8 mouse cellular contexts compared by ENCODE assay signal in the genomic region with DNA sequence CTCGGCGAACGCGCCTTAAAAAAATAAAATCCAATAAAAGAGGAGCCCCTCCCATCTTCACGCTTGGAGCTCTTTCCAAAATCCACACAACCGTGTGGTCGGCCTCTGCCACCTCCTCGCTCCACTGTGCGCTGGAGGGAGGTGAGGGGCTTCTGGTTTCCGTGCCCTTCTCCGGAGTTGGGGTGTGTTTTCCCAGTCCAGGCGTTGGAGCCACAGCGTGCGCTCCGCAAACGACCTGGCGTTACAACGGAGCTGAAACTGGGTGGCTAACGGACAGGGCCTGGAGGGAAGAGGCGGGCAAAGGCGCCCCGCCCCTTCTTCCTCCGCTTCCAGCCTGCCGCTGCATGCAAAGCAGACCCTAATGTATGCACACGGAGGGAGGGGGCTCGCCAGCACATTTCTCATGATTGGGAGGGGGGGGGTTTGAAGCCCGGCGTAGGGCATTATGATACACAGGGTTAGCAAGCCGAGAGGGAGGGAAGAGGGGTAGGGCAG. TPM values are rescaled to one million over a fixed set of nuclear protein-coding genes. Genes with fewer than 3 reads are reported as not detected.
DNase-seq lines count a peak whose midpoint lies in the region; ATAC-seq and TF ChIP-seq lines count a peak whose summit lies in the region.

No protein-coding gene starts in this region.

- intact Hi-C loops in gastrocnemius, adult 2 months (cut with DNase I) = loop anchor here (2.0 to 5.0 kb wide), 2 partner anchors 35 to 41 kb away; no protein-coding TSS in a partner anchor

- peak overlapping the region; percentile 94 for H3K27ac ChIP-seq in gastrocnemius, adult 2 months
- H3K27ac ChIP-seq in hindbrain, embryonic 16.5 days (ENCODE audit: low read depth, low read length) = peak overlapping the region; percentile 92

- ATAC-seq in hindbrain, embryonic 16.5 days = peak; percentile 83

- TF ChIP-seq CTCF in gastrocnemius, adult 2 months (IDR thresholded peaks at IDR 0.05) = no peak

- peak overlapping the region; percentile 77 for H3K4me3 ChIP-seq in gastrocnemius, adult 2 months
- peak overlapping the region; percentile 82 for H3K4me3 ChIP-seq in hindbrain, embryonic 16.5 days (ENCODE audit: low read length)

- no peaks in the 10 kb centered on the region for H3K27me3 ChIP-seq in hindbrain, embryonic 16.5 days (replicated peaks; ENCODE audit: control insufficient read depth, insufficient read depth, low read length)

- no peaks in the 10 kb centered on the region for H3K36me3 ChIP-seq in hindbrain, embryonic 16.5 days (ENCODE audit: control insufficient read depth, insufficient read depth, low read length)

- H3K4me2 ChIP-seq in hindbrain, embryonic 16.5 days (ENCODE audit: low read length) = peak overlapping the region; percentile 93

- H3K4me1 ChIP-seq in hindbrain, embryonic 16.5 days (ENCODE audit: control insufficient read depth, insufficient read depth, low read depth, low read length) = peaks cover 21% of the 10 kb centered on the region

- no peaks in the 10 kb centered on the region for H3K9me3 ChIP-seq in hindbrain, embryonic 16.5 days (ENCODE audit: control insufficient read depth, low read length)

- DNase-seq in ZHBTc4 (ENCODE audit: low read depth, low spot score) = peak; percentile 92
- peak; percentile 58 to 80 for DNase-seq in cerebellum, postnatal 4 days (ENCODE audit: low spot score in 2 of 2)
- DNase-seq in gastrocnemius, adult 2 months = peak; percentile 77
- peak; percentile 49 to 69 for DNase-seq in left cerebral cortex, adult 18-20 months (ENCODE audit: low spot score in 2 of 2)
- DNase-seq in lung, postnatal 4 days = peak; percentile 77 to 86
- peak; percentile 89 to 91 for DNase-seq in right cerebral cortex, postnatal 10 days (ENCODE audit: low spot score in 2 of 2)
- DNase-seq in urinary bladder, postnatal 25 days (ENCODE audit: low spot score) = peak; percentile 52

- WGBS in hindbrain, embryonic 16.5 days = under 1% methylated on average over 28 of the region's 29 CpGs

- peak overlapping the region; percentile 80 for H3K9ac ChIP-seq in hindbrain, embryonic 16.5 days (ENCODE audit: low read depth, low read length)

RNA-seq across cellular contexts. Expression of gene Kmt2a, which starts 0.9 kb away (rescaled TPM):
- total RNA-seq in gastrocnemius, adult 2 months (2021) = 10 to 100 TPM; 21.5 to 21.7 TPM
- 14.4 and 16.4 TPM in 2 replicates for polyA plus RNA-seq in hindbrain, embryonic 16.5 days (2015; fragmentation: Nextera tagmentation; extraction: Ambion mirVana)
- total RNA-seq in left cerebral cortex, adult 18-20 months (2021) = 10 to 100 TPM; 84.1 to 88.1 TPM

RNA-seq across cellular contexts. Expression of gene Atp5l, which starts 38.6 kb away (rescaled TPM):
- total RNA-seq in gastrocnemius, adult 2 months (2021) = 100 to 1,000 TPM; 668 to 937 TPM
- polyA plus RNA-seq in hindbrain, embryonic 16.5 days (2015; fragmentation: Nextera tagmentation; extraction: Ambion mirVana) = 711 and 802 TPM in 2 replicates
- 100 to 1,000 TPM; 316 to 362 TPM for total RNA-seq in left cerebral cortex, adult 18-20 months (2021)

Comparison
In these comparisons a context has a peak if more than half of its experiments do, and no peak if none do; other contexts are left out.
1. Peak in every context shown above with its lines: DNase-seq, ATAC-seq, H3K4me3 ChIP-seq and H3K27ac ChIP-seq.